Mouse (Mus musculus): ENCODE measurements around the gene Pip4p1.

GRCm38 (mm10) chr14:50903973-50904827 lies 26.5 kb downstream of the Pip4p1 start:
- TF ChIP-seq CTCF (IDR thresholded peaks at IDR 0.05; ENCODE audit: low read depth, low read length) = no peak
- TF ChIP-seq GATA1 (IDR thresholded peaks at IDR 0.05; ENCODE audit: borderline replicate concordance, low read length) = no peak
- TF ChIP-seq GATA2 (IDR thresholded peaks at IDR 0.05; ENCODE audit: borderline replicate concordance, low read depth, low read length) = no peak
- TF ChIP-seq TAL1 (conservative IDR thresholded peaks at IDR 0.05; ENCODE audit: low read depth, low read length) = no peak
- TF ChIP-seq POLR2AphosphoS5 (IDR thresholded peaks at IDR 0.05; ENCODE audit: insufficient replicate concordance, low read depth, low read length) = no peak
